Mouse (Mus musculus): ENCODE data around the gene Ano4.

- TF ChIP-seq CTCF (IDR thresholded peaks at IDR 0.05) (no peak), POLR2A (IDR thresholded peaks at IDR 0.05; ENCODE audit: insufficient read depth, low read depth, low read length) (no peak)
These were observed 365.6 kb downstream of the Ano4 start for GRCm38 (mm10) chr10:88978932-88979331.

Measured in heart, adult 2 months (tissue).